Mouse (Mus musculus) ovary, postnatal 10 days (tissue): ENCODE results near the gene Tmed2.
"Not testable (repeated sequence)": the region's sequence is repeated elsewhere in the genome, so short reads cannot be mapped to it uniquely, and the experiment has no call there.

Experiments used
- DNase-seq: peaks from one replicate; pipeline ENCODE4 v3.0.0; 2022; ENCODE audit warnings: low spot score

Gene Tmed2

DNA sequence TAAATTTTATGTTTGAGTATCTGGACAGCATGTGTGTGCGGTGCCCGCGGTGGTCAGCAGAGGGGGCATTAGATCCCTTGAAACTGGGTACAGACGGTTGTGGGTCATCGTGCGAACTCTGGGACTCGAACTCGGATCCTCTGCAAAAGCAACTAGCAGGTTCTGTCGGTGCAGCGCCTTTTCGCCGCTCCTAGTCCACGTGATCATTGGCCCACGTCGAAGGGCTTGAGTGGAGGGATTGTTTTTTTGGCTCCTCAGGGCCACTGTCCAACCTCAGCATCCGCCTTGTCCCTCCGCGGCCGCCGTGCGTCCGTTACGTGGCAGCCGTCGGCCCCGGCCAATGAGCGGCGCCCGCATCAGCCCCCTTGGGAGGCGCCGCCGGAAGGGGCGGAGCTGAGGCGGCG is at the start of gene Tmed2:
Tmed2 (plus strand) TSS at position 313 of the 404 bp plus-strand sequence.
- peak; percentile 84 for DNase-seq

DNA sequence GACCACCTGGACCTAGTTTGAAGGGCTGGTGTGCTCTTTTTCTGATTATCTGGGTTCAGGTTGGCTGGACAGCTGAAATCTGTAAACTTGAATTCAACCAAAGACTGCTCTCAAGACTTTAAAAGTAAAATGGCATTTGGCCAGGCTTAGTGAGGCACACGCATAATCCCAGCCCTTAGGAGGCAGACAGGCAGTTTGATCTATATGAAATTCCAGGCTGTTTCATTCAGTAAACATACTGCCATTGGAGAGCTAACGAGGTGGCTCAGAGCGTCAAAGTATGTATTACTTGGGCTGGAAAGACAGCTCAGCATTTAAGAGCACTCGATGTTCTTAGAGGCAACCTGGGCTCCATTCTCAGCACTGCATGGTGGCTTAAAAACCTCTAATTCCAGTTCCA is 48.8 kb upstream of the Tmed2 start:
- no peak for DNase-seq

DNA sequence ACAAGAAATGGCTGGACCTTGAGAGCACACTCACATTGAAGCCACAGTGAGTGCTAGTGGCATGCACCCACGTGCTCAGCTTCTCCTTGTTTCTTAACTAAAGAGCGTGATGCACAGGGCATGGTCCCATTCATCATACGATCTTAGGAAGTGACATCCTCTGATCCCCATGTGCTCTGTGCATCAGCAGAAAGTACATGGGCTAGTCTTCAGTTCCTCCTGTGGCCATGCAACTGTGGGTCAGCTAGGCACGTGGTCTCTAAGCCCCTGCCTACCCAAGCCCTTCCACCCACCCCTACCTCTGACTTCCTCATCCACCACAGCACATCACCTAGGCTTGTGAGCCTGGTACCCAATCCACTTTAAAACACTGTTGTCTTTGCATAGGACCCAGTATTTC is 47.9 kb upstream of the Tmed2 start:
- no peak for DNase-seq

DNA sequence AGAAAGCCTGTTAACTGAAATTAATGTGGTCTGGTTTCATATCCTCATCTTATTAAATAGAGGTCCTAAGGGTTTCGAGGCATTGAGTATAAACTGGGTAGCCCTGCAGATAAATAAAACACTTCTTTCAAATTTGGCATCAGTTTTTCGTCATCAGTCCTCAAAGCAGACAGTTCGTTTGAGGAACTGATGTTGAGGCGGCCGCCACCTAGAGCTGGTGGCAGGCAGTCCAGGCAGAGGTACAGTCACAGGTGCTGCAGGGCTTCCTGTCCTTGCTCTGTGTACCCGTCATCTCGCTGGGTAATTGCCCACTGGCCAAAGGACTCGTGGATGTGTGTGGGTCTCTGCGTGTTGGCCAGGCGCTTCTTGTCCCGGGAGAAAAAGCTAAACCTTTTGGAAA is 47.0 kb upstream of the Tmed2 start:
- DNase-seq, result no peak

DNA sequence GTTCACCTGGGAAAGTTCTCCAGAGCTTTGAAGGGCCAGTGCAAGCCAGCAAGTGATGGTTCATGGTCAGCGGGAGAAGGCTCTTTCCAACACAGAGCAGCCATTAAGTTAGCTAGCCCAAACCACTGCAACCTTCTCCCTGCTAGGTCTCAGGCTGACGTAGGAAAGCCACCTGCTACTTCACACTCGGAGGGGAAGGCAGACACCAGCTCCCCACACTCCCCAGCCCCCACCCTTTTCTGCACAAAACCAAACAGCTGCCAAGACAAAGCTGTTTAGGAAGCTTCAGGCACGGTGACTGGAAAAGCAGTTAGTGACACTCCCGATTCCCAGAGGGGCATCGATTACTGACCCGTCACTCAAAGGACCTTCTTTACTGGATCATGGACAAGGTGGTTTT is 44.9 kb upstream of the Tmed2 start:
- no peak for DNase-seq

DNA sequence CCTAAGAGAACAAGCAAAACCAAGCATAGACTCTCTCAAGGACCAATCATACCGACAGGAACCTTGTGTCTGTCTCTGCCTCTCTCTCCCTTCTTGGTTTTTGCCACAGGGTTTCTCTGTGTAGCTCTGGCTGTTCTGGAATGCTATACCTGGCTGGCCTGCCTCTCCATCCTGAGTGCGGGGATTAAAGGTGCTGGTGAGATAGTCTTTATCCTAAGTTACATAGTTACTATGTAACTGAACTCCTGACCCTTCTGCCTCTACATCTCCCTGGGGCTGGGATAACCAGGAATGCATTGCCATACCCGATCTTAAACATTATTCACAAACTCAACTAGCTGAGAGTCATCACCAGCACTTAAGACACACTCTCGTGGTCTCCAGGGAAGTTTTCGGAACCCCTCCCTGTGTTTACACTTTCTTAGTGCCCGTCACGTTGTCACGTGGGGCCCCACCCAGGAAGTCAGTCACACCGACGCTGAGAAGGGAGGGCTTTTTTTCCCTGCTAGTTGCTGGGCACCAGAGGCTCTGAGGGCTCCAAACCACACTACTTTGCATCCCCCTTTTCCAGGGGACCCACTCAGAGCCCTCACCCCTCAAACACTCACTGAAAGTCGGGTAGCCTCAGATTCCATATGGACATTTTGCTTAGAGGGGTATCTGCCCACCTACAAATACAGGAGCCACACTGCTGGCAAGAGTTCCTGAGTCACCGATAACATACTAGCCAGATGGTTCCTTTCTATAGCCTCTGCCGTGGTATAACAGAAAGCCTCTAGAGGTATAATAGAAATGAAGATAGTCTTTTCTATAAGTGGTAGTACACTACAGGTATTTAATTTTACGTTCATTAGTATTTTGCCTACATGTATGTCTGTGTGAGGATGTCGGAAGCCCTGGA is 43.6 kb upstream of the Tmed2 start:
- no peak for DNase-seq

DNA sequence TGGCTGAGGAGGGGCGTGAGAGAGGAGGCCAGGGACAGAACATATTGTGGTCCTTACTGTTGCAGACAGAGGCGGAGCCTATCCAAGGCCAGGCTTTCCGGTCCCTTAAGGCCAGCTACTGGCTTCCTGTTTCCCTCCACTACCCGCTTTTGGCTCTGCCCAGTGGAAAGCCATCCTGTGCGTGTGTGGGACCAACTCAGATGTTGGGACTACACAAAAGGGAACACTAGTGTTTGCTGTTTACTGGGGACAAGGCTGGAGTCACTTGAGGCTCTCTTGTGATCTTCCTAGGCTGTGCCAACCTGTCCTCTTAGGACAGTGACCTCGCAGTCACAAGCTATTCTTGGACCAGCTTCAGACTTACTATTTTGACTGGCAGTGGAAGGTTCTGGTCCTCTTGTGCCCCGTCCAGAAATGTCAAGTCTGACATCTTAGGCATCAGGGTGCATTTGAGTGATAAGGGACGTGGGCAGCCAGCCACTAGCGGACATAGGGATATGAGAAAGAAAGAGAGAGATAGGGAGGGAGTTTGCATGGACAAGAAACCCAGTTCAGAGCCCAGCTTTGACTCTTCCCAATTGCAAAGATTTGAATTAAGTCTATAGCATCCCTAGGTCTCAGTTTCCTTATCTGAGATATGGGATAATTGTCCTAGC is 42.1 kb upstream of the Tmed2 start:
- no peak for DNase-seq

DNA sequence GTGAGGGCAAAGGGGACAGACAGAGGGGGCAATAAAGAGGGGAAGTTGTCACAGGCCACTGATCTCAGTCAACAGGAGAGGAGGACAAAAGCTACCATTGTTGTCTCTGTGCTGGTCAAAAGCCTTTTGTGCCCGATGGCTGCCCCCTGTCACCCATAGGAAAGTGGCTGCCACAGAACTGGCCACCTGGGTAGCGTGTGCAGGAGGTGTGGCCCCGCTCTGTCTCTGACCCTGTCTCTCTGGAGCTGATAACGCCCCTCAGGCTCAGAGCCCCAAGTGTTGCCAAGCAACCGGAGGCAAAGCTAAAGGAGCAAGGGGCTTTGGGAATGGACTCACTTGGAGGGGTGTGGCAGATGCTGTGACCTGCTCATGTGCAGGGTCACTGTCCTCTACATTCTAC is 41.5 kb upstream of the Tmed2 start:
- no peak for DNase-seq

DNA sequence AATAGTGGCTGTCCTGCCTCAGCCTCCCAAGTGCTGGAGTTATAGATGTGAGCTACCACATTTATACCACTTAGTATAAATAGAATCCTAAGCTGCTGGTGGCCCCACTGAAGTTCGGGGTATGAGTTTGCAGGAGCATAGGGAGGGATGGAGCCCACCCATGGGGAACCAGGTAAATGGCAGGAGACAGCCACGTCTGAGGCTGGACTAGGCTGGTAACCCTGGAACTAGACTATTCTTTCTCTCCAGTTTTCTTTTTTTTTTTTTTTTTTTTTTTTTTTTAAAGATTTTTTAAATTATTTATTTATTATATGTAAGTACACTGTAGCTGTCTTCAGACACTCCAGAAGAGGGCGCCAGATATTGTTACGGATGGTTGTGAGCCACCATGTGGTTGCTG is 40.5 kb upstream of the Tmed2 start:
- not testable (repeated sequence) for DNase-seq

DNA sequence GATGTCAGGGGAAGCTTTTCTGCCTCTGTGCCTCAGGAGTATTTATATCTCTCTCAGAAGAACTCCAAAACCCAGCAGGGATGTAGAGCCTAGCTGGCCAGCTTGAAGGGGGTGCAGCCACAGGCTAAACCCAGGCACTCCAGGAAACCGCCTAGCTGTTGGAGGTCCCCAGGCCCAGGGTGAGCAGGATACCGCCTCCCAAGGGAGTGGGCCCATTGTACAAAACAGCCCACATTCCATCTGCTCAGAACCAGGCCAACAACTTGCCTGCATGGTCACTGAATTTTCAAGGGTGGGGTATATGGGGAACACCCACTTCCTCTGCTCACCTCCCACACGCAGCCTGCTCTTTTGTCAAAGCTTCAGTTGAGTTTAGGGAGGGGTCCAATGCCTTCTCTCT is 39.9 kb upstream of the Tmed2 start:
- no peak for DNase-seq

DNA sequence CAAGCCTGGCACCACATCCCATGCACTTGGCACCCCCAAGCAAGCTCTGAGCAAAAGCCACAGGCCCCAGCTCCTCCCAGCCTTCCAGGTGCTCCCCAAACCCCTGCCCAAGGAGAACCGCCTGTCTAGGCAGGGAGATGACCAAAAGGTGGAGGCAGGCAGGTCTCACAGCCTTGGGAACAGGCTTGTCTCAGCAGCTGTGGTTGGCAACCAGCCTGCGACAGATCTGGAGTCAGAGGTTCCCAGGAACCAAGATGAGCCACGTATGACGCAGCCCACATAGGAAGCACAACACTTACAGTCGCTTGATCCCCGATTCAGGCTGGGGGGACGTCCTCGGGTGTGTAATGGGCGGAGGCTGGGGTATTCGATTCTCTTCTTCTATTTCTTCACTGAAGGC is 39.0 kb upstream of the Tmed2 start:
- DNase-seq, result no peak

DNA sequence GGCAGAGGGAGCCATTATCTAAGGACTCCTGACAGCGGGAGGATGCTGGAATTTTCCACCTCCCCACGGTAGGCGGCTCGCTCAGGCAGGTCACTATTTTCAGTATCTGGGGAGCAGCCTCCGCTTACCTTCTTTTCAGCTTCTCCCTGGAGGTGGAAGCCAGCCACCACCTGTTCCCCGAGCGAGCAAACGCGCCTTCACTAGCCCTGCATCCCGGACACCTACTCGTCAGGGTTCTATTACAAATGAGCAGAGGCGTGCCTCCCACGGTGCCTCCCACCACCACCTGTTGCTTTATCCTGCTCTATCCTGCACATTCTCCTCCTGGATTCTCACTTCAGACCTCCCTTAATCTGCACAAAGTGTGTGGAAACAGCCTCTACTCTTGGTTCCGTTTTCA is 36.8 kb upstream of the Tmed2 start:
- DNase-seq, result no peak

DNA sequence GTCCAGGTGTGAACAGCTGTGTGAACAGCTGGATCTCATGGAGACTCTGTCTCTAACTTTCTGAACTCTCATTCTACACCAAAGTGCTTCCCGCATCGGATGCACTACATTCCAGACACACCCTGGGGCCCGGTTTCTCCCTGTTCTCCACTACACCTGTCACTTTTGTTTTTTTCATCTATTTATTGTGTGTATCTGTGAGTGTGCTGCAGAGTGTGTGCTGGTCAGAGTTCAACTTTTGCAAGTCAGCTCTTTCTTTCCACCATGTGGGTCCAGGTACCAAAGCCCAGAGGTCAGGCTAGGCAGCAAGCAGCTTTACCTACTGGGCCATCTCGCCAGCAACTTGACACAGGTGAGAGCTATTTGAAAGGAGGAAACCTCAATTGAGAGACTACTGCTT is 35.3 kb upstream of the Tmed2 start:
- DNase-seq, result no peak

DNA sequence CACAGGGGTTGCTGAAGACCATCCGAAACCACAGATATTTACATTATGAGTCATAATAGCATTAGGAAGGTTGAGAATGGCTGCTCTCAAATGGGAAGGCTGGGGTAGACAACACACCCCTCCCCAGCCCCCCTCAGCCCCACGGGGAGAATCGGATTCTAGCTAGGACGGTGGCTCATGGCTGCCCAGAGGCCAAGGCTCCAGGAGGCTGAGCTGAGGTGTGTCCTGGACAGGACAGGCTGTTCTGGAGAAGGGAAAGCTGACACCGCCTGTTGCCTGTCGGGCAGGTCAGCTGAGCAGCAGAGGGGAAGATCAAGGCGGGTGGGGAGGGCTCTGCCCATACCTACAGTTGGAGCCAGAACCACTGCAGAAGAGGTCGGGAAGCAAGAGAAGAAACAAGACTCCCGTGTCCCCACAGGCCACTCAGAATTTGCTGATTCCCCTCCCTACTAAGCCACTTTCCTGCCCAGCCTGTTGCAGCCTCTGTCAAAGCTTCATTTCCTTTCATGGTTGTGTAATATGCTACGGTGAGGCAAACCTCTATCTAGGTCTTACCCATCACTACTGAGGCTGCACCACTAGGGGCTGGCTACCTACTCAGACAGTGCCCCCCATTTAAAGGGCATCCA is 33.6 kb upstream of the Tmed2 start:
- DNase-seq, result no peak

DNA sequence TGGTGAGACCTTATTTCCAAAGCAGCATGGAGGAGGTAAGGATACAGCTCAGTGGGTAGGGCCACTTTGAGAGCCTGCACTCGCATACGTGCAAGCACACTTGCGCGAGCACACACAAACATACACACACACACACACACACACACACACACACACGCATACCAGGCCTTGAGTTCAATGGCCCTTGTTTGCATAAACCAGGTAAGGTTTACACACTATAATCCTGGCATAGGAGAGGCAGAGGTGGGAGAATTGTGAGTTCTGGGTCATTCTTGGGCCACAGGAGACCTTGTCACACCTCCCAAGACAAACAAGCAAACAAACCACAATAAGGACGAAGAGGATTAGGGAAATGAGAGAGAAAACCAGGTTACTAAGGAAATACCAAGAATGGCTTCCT is 31.3 kb upstream of the Tmed2 start:
- DNase-seq, result no peak

DNA sequence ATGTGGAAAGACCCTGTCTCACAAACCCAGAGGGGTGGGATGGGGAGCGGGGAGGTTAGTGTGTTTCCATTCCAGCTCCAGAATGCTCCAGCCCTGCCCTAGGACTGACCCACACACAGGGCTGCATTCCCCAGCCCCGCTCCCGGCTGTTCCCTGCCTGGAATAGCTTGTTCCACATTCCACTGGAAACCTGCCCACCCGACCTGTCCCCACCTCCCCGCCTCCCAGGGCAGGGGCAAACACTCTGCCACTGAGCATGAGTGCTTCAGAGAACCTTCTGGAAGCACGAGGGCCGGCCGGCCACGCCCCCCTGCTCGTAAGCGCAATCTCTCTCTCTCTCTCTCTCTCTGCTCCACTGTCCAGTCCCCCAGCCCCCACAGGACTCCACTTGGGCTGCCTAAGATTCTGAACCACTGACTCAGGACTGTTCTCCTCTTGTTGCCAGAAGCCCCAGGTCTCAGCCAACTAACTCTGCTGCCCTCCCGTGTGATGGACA is 30.7 kb upstream of the Tmed2 start:
- no peak for DNase-seq

DNA sequence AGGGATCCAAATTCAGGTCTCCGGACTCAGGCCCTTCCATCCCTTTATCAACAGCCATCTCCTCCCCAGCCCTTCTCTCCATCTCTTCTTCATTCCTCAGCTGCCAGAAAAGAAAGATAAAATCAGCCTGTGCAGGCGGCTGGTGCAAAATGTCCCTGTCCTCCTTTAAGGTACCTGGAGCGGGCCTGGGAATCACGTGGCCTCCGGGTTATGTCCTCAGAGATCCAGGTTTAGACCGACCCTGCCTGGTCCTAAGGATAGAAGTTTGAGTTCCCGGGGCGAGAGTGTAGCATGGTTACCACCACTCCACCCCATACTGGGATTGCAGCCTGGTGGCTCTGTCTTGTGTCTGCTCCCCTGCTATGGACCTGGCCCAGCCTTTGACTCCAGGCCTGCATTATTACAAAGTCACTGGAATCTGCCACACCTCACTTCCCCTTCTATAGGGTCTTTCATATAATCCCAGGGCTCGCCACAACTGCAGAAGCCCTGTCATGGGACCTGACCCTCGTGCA is 29.9 kb upstream of the Tmed2 start:
- DNase-seq, result no peak

DNA sequence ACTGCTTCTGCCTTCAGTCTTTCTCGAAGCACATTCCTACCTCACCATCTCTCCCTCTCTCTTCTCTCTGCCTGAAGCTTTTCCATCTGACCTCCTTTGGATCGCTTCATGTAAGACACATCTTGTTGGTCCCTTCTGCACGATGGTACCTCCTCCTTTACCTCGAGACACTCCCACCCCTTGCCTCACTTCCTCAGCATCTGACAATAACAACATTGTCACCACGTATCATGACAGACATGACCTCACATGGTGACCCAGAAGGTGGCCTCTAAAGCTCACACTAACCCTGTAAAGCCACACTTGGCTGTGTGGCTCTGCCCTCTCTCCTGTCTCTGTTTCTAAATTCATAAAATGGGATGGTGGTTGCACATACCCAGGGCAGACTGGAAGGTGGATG is 24.7 kb upstream of the Tmed2 start:
- no peak for DNase-seq

DNA sequence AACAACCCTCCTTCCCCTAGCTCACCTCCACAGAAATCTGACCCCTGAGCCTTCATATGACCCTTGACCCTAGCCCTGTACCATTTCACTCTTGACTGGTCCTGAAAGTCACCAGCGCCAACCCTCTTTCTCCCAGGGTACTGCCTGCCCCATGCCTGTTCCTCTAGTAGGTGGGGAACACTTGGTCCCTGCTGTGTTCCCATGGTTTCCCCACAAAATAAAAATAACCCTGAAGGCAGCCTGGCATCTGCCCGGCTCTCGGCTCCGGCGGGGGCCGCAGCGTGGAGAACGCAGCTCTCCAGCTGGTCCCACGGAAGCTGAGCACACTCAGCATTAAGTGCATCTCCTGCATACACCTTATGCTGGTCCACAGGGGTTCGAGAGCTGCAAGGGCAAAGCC is 21.8 kb upstream of the Tmed2 start:
- no peak for DNase-seq

DNA sequence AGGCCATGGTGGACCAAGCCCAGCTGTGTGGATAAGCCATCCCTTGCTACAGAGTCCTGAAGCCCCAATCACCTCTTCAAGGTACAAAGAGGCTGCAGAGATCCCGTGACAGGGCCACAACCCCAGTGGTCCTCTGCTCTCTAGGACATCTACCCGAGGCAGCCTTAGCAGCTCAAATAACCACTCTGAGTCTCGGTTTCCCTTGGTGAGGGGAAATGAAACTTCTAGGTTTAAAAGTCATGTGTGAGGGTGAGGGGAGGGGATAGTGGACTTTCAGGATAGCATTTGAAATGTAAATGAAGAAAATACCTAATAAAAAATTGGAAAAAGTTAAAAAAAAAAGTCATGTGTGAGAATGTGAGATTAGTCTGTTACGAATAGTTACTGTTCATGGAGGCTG is 18.9 kb upstream of the Tmed2 start:
- no peak for DNase-seq

DNA sequence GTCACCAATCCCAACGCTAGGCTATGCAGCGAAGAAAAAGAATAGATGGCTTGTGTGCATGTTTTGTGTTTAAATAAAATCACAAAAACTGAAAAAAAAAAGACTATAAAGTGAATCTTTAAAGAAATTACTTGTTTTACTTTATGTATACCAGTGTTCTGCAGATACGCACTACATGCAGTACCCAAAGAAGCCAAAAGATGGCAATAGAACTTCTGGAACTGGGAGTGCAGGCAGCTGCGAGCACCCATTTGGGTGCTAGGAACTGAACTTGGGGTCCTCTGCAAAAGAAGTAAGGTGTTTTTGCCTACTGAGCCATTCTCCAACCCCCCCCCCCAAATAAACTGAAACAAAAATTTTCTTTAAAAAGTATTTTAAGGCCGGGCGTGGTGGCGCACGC is 17.5 kb upstream of the Tmed2 start:
- no peak for DNase-seq

DNA sequence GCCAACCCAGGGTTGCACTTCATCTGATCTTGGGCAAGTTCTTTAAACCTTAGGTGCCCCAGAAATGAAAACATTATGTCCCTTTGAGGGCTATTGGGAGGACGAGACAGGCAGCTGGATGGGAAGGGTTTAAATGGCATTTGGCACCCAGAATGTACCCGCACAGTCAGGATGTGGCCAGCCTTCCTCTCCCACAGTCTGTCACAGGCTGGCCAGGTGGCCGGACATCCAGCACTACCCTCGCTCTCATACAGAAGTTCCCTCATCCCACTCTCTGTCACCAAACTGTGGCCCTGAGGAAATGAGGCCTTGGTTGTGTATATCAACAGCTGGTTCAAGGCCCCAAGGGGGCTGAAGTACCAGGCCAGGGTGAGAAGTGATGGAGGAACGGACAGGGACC is 15.6 kb upstream of the Tmed2 start:
- no peak for DNase-seq

DNA sequence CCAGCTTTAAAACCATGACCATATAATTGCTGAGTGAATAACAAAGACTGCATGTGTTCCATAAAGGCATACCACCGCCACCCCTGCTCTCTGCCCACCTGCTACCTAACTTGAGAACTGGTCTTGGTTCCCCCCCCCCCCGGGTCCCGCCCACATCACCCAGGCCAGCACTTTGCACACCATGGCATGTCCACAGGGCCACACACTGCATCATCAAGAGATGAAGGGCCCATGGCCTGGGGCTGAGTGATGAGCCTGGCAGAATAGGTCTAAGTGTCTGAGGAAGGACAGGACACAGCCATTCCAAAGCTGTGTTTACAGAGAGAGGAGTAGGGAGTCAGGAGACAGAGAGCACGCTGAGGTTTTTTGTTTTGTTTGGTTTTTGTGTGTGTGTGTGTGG is 12.1 kb upstream of the Tmed2 start:
- DNase-seq, result no peak
